Mouse (Mus musculus): ENCODE measurements around the gene Smndc1. TPM values are rescaled to one million over a fixed set of nuclear protein-coding genes. Genes with fewer than 3 reads are reported as not detected.

Smndc1 gene
- polyA plus RNA-seq (2016; fragmentation: Nextera tagmentation; extraction: Ambion mirVana) = 41.2 and 43.8 TPM in 2 replicates

DNA sequence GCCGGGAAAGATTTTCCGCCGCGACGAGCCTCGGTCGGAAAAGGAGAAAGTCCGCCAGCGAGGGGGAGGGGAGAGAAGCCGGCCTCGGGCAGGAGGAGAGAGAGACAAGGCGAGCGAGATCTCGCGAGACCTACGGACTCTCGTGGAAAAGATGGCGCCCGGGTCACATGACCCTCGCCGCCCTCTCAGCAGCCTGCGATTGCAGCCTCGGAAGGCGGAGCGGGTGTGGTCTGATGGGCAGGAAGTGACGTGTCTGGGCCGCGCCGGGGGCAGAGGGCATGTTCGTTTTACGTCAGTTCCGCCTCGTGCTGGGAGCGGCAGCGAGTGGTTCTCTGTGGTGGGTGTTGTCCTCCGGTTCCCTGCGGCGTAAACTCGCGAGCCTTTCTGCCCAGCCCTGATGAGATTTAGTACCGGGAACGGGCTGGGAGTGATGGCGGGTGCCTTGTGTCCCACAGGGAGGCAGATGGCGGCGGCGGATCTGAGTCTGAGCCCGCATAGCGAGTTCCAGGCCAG, at the start of gene Smndc1:
Smndc1 (minus strand) TSS at position 84 of the 513 bp plus-strand sequence.
- no peaks in the 10 kb centered on the region for H3K27me3 ChIP-seq (ENCODE audit: low read depth, poor library complexity, severe bottlenecking)
- peaks cover 11% of the 10 kb centered on the region for H3K4me1 ChIP-seq
- H3K36me3 ChIP-seq = peaks cover 37% of the 10 kb centered on the region
- H3K27ac ChIP-seq = peak within 1 kb of the TSS; percentile 98
- under 1% methylated on average over 48 of the region's 48 CpGs for WGBS
- peak; percentile 100 for DNase-seq (ENCODE audit: low spot score)
- peak within 1 kb of the TSS; percentile 96 for H3K4me3 ChIP-seq
- no peaks in the 10 kb centered on the region for H3K9me3 ChIP-seq (replicated peaks)

DNA sequence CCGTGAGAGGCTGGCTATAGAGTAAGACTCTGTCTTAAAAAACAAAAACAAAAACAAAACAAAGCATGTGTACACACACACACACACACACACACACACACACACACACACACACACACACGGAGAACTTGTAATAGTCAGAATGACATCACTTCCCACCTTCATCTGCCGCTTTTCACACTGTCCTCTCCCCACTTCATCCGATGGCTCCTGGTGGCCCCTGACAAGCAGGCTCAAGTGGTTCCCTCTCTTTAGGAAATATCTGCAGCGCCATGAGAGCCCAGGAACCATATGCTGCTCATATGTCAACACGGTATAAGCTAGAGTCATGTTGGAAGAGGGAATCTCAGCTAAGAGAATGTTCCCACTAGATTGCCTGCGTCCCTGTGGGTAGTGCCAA, 49.0 kb upstream of the Smndc1 start:
- Histone ChIP-seq H3K27ac (no peak overlapping the region), H3K27me3 (ENCODE audit: low read depth, poor library complexity, severe bottlenecking) (no peaks in the 10 kb centered on the region), H3K9me3 (replicated peaks) (no peaks in the 10 kb centered on the region), H3K4me1 (peaks cover 21% of the 10 kb centered on the region), H3K36me3 (no peaks in the 10 kb centered on the region), H3K4me3 (no peak overlapping the region)
- 79% methylated on average over 7 of the region's 7 CpGs for WGBS
- no peak for DNase-seq (ENCODE audit: low spot score)

DNA sequence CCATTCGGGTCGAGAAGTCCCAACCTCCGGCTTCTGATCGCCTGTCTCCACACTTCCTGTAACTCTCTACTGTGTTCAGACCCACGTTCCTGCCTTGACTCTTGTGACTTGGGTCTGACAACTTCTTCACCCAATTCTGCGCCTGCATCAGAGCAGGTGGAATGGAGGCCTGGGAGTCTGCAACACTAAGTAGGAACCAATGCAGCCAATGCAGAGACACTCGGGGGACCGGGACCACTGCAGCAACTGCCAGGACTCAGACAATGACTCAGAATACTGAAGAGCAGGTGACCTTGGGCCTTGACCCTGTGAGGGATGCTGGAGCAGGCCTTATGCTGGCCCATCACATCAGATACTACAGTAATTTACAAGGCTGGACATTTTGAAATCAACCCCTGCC, 47.6 kb upstream of the Smndc1 start:
- WGBS = 93% methylated on average over 8 of the region's 8 CpGs

DNA sequence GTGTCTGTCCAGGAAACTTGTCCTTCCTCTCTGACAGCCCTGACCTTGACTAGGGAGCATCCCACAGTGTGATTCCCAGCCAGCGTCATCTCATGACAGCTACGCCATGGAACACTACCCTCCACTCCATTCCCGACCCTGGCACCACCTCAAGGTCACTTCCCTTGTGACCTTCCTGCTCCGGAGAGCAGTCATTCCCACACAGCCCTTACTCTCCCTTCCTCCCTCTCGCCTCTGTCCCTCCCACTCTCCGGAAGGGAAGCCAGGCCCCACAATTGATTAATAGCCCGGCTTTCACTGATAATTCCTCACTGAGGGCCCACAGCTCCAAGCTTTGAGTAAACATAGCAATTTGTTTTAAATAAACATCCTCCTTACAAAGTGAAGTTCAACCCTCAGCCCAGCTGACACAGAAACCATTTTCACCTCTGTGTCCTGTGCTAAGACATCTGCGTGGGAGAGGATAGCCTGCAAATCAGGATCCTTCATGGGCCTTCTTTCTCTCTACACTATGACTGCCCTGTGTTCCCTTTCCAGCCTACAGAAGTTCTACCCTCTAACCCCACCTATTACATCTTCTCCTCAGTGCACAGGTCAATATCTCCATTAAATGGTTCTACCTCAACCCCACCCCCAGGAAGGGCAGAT, 47.1 kb upstream of the Smndc1 start:
- Histone ChIP-seq H3K36me3 (no peaks in the 10 kb centered on the region), H3K27me3 (ENCODE audit: low read depth, poor library complexity, severe bottlenecking) (no peaks in the 10 kb centered on the region), H3K9me3 (replicated peaks) (no peaks in the 10 kb centered on the region), H3K27ac (no peak overlapping the region), H3K4me1 (peaks cover 18% of the 10 kb centered on the region), H3K4me3 (no peak overlapping the region)
- WGBS = 29% methylated on average over 8 of the region's 8 CpGs
- no peak for DNase-seq (ENCODE audit: low spot score)

More for the DNA sequence above, 47.6 kb upstream of the Smndc1 start:
- Histone ChIP-seq H3K36me3 (no peaks in the 10 kb centered on the region), H3K27ac (no peak overlapping the region), H3K27me3 (ENCODE audit: low read depth, poor library complexity, severe bottlenecking) (no peaks in the 10 kb centered on the region), H3K4me1 (peaks cover 18% of the 10 kb centered on the region), H3K9me3 (replicated peaks) (no peaks in the 10 kb centered on the region), H3K4me3 (no peak overlapping the region)
- DNase-seq (ENCODE audit: low spot score) = no peak

DNA sequence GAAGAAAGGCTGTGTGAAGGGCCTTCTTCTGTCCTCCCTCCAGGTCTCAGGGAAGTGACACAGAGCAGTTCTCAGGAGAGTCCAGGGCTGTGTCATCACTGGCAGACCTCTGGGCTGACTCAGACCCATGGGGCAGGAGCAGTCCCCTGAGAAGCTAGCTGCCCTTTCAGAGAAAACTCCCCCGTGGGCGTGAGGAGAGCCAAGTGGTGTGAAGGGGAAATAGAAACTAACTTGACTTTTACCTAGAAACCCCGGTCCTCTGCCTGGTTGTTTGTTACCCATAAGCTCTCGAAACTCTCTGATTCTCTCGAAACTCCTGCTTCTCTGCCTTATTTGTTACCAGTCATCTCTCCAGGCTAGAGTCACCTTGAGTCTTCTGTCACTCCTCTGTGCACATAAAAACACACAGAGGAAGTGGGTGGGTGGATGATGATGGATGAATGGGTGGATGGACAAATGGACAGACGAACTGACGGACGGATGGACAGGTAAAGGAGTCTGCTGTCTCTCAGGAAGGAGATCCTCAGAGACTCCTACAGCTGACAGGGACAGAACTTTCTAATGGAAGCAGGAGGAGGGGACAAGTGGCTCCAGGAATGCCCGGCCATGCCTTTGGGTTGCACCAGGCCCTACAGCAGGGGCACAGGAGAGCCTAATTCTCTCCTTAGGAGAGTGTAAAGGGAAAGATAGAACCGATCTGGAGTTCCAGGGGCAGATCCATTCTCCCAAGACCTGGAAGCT, 43.7 kb upstream of the Smndc1 start:
- Histone ChIP-seq H3K4me3 (no peak overlapping the region), H3K27ac (no peak overlapping the region), H3K4me1 (peaks cover 17% of the 10 kb centered on the region; the same call in 1 of the 2 replicates), H3K9me3 (replicated peaks) (no peaks in the 10 kb centered on the region), H3K27me3 (ENCODE audit: low read depth, poor library complexity, severe bottlenecking) (0 out of 2 replicates have a peak, but pooled peaks cover 10% of the 10 kb centered on the region), H3K36me3 (no peaks in the 10 kb centered on the region)
- 81% methylated on average over 10 of the region's 10 CpGs for WGBS
- no peak for DNase-seq (ENCODE audit: low spot score)

DNA sequence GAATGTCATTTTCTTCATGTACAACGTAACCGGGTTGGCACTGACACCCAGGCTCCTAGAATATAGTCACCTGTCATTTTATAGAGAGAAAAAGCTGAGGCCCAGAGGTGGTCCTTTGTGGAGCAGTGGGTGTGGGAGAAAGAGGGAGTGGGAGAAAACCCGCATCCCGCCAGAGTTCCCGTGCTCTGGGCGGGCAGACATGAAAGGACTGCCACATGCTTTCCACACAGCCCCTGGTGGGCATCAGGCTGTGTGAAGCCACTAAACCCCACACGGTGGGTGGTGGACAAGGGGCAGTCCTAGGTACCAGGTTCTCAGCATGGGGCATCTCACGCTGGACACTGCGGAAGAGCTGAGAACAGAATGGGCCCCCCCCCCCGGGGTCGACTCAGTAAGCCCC, 40.6 kb upstream of the Smndc1 start:
- 91% methylated on average over 11 of the region's 11 CpGs for WGBS
- DNase-seq (ENCODE audit: low spot score) = no peak
- no peaks in the 10 kb centered on the region for H3K9me3 ChIP-seq (replicated peaks)
- H3K4me3 ChIP-seq = no peak overlapping the region
- 0 out of 2 replicates have a peak, but pooled peaks cover 10% of the 10 kb centered on the region for H3K27me3 ChIP-seq (ENCODE audit: low read depth, poor library complexity, severe bottlenecking)
- no peaks in the 10 kb centered on the region for H3K36me3 ChIP-seq
- no peak overlapping the region for H3K27ac ChIP-seq
- peaks cover 18% of the 10 kb centered on the region for H3K4me1 ChIP-seq

DNA sequence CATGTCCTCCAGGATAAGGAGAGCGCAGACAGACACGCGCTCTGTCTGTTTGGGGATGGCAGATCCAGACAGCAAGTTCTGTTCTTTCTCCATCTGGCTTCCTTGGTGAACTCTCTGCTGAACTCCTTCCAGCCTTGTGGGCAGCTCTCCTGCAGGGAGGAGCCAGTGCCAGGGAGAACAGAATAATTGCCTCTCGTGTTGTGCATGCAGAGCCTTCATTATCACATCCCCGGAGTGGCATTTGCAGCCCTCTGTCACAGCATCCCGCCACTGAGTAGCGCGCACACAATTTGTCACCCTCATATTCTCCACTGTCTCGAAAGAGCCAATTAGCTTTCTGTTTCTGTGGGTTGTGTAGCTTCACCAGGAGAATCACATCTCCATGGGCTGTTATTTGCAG, 40.0 kb upstream of the Smndc1 start:
- no peak for DNase-seq (ENCODE audit: low spot score)
- H3K27ac ChIP-seq = no peak overlapping the region
- 75% methylated on average over 9 of the region's 9 CpGs for WGBS
- H3K36me3 ChIP-seq = no peaks in the 10 kb centered on the region
- H3K4me1 ChIP-seq = peaks cover 18% of the 10 kb centered on the region
- 0 out of 2 replicates have a peak, but pooled peaks cover 10% of the 10 kb centered on the region for H3K27me3 ChIP-seq (ENCODE audit: low read depth, poor library complexity, severe bottlenecking)
- no peak overlapping the region for H3K4me3 ChIP-seq
- no peaks in the 10 kb centered on the region for H3K9me3 ChIP-seq (replicated peaks)

DNA sequence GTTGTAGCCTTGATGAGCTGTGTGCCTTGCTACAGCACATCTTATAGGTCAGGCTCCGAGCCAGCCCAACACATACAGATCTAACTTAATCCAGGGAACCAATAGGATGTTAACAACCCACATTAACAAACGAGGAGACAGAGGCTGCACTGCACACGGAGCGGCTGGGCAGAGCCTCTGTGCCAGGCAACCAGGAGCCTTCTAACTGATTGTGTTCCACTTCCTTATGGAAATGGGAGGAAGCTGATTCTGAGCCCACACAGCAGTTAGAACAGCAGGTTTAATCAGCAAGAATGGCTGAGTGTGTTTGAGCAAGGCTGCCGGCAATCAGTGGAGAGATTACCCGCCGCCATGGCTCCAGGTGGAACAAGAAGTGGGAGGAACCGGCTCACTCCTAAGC, 37.4 kb upstream of the Smndc1 start:
- H3K4me3 ChIP-seq = no peak overlapping the region
- H3K27me3 ChIP-seq (ENCODE audit: low read depth, poor library complexity, severe bottlenecking) = 0 out of 2 replicates have a peak, but pooled peaks cover 10% of the 10 kb centered on the region
- H3K36me3 ChIP-seq = no peaks in the 10 kb centered on the region
- no peak for DNase-seq (ENCODE audit: low spot score)
- H3K4me1 ChIP-seq = peaks cover 42% of the 10 kb centered on the region
- no peak overlapping the region for H3K27ac ChIP-seq
- WGBS = 71% methylated on average over 8 of the region's 8 CpGs
- H3K9me3 ChIP-seq (replicated peaks) = no peaks in the 10 kb centered on the region

DNA sequence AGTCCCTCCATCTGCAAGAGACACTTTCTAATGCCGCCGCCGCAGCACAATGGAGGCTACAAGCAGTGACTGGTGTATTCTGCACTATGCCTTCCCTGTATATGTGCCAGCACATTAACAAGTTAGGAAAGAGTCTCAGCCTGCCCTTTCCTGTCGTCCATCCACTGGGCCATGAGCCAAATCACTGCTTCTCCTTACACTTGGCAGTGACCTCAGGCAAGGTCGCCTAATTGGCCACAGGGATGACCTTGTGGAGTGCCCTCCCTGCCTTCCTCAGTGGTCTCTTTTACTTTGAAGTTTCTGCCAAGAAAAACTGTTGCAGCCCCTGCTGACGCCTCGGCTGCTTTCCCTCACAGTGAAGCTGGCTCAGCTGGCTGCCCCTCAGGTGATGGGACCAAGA, 37.0 kb upstream of the Smndc1 start:
- 54% methylated on average over 7 of the region's 7 CpGs for WGBS
- H3K4me1 ChIP-seq = peaks cover 47% of the 10 kb centered on the region
- H3K27ac ChIP-seq = no peak overlapping the region
- no peaks in the 10 kb centered on the region for H3K36me3 ChIP-seq
- H3K27me3 ChIP-seq (ENCODE audit: low read depth, poor library complexity, severe bottlenecking) = 0 out of 2 replicates have a peak, but pooled peaks cover 10% of the 10 kb centered on the region
- H3K9me3 ChIP-seq (replicated peaks) = no peaks in the 10 kb centered on the region
- DNase-seq (ENCODE audit: low spot score) = no peak
- H3K4me3 ChIP-seq = no peak overlapping the region

DNA sequence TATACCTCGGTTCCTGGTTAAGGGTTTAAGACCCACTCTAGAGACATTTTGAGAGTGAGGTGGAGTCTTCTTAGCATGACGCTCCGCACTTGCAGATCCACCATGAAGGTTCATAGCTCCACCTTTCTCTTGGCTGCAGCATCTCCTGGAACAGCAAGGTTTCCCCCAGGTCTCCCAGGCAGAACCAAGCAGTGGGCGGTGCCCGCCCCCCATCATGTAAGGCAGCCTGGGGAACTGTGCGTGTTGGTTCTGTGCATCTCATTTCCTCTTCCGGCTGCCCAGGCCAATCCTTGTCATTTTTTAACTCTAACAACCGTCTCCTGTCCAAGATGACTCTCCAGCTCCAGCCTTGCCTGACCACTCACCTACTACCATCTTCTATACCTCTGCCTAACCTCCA, 35.4 kb upstream of the Smndc1 start:
- Histone ChIP-seq H3K4me1 (peaks cover 60% of the 10 kb centered on the region), H3K9me3 (replicated peaks) (no peaks in the 10 kb centered on the region), H3K27me3 (ENCODE audit: low read depth, poor library complexity, severe bottlenecking) (no peaks in the 10 kb centered on the region), H3K27ac (no peak overlapping the region), H3K4me3 (no peak overlapping the region), H3K36me3 (no peaks in the 10 kb centered on the region)
- 91% methylated on average over 8 of the region's 8 CpGs for WGBS
- no peak for DNase-seq (ENCODE audit: low spot score)

DNA sequence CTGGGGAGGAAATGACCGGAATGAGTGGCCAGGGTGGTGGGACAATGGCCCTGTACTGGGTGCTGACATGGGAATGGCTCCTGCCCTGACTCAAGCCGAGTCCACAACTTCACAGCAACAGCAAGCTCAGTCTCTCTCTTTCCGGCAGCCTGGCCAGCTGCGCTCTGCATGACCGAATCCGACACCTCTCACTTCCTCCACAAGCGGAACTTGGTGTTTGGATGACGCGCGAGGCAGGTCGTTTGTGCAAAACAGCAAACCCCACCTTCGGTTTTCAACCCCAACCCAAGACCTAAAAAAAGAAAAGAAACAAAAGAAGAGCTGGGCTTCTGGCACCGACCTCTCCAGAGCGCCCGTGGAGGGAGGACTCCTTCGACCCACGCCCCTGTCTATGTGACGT, 34.3 kb upstream of the Smndc1 start:
- WGBS = 55% methylated on average over 18 of the region's 18 CpGs

DNA sequence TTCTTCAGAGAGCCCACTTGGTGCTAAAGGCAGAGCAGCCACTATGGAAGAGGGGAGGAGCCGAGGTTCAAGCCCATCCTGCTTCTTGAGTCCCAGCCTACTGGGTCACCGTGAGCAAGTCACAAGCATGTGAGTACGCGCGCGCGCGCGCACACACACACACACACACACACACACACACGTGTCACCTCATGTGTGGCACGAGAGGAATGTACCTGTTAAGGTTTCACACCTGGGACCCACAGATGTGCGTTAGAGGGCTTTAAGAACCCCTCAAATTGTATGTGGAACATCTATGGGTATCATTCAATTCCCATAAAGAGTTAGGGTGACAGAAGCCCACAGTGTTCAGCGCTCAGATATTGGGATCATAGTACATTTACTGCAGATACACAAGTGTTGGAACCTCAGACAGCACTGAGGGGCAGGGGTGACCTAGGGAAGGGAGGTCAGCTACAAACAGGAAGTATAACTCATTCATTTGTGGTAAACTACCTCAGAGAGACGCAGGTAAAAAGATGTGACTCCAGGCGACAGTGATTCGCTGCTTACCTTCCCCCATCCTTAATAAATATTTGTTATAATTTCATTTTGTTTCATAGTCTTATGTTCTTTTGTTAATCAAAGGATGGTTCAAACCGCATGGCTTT, 33.6 kb upstream of the Smndc1 start:
- Histone ChIP-seq H3K27me3 (ENCODE audit: low read depth, poor library complexity, severe bottlenecking) (no peaks in the 10 kb centered on the region), H3K36me3 (no peaks in the 10 kb centered on the region), H3K4me3 (peak overlapping the region; percentile 17; the same call in 1 of the 2 replicates), H3K4me1 (peaks cover 60% of the 10 kb centered on the region), H3K27ac (peak overlapping the region; percentile 77), H3K9me3 (replicated peaks) (no peaks in the 10 kb centered on the region)
- WGBS = 60% methylated on average over 17 of the region's 17 CpGs
- DNase-seq (ENCODE audit: low spot score) = no peak

More for the DNA sequence above, 34.3 kb upstream of the Smndc1 start:
- Histone ChIP-seq H3K27me3 (ENCODE audit: low read depth, poor library complexity, severe bottlenecking) (no peaks in the 10 kb centered on the region), H3K4me1 (peaks cover 60% of the 10 kb centered on the region), H3K36me3 (no peaks in the 10 kb centered on the region), H3K9me3 (replicated peaks) (no peaks in the 10 kb centered on the region), H3K27ac (peak overlapping the region; percentile 77), H3K4me3 (peak overlapping the region; percentile 17; the same call in 1 of the 2 replicates)
- DNase-seq (ENCODE audit: low spot score) = no peak

All from limb, embryonic 10.5 days (tissue).